Mouse (Mus musculus) cerebellum, adult 2 months (tissue): ENCODE measurements at regions not wholly inside any gene's neighbourhood (a gene's known extent, or its start where the extent isn't known, plus 50 kb on each side); places are given as distances from the start of the nearest gene placed in this dataset.

Source experiments
- CTCF ChIP-seq: fragments of 200-500 bp; IDR thresholded peaks from 2 replicates; pipeline ENCODE4 v1.5.1; 2011; ENCODE audit warnings: low read depth, mild to moderate bottlenecking, control low read depth, low read length, moderate library complexity, borderline replicate concordance; ENCODE audit not compliant: insufficient read depth
- POLR2A ChIP-seq: fragments of 200-500 bp; IDR thresholded peaks from 2 replicates; pipeline ENCODE4 v1.6.1; 2011; ENCODE audit warnings: low read length, control low read depth, borderline replicate concordance; ENCODE audit not compliant: insufficient read depth

GRCm38 (mm10) chr4:64335814-64336213, 289.0 kb upstream of the Tnc start:
- TF ChIP-seq POLR2A, result no peak
- no peak for TF ChIP-seq CTCF
